Mouse (Mus musculus): ENCODE measurements around the gene Man1a. TPM values are rescaled to one million over a fixed set of nuclear protein-coding genes. Genes with fewer than 3 reads are reported as not detected.

The Man1a gene
- polyA plus RNA-seq, 1 experiment: 35.7 TPM

DNA sequence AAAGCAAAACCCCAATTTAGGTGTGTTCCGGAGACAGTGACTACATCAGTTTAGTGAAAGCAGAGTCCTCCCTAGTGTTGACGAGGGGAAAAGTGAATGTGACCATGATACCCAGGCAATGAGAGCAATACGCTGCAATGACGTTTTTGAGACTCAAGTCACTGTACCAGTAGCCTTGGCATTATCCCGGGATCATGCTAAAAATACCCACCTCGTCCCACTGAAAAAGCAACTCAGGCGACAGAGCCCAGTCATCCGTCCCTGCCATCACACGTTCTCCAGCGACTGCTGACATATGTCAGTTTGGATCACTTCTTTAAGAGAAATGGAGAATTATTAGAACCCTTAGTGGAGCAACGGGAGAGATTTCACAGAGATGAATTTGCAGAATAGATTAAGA lies 13.6 kb downstream of the Man1a start:
- Histone ChIP-seq H3K36me3 (ENCODE audit: control insufficient read depth, insufficient read depth, low read length) (peaks cover 14% of the 10 kb centered on the region), H3K4me1 (ENCODE audit: control insufficient read depth, insufficient read depth, insufficient read length) (peaks cover 13% of the 10 kb centered on the region), H3K4me3 (ENCODE audit: extremely low read depth, insufficient read depth, insufficient read length) (no peak overlapping the region), H3K27me3 (ENCODE audit: control insufficient read depth, insufficient read depth, low read length) (no peaks in the 10 kb centered on the region), H3K27ac (ENCODE audit: insufficient read depth, low read length) (no peak overlapping the region)
- WGBS: 93% methylated on average over 11 of the region's 11 CpGs
- TF ChIP-seq POLR2A (IDR thresholded peaks at IDR 0.05; ENCODE audit: low read depth, low read length) (no peak), CTCF (IDR thresholded peaks at IDR 0.05; ENCODE audit: extremely low read depth, insufficient read depth, insufficient read length, insufficient replicate concordance) (no peak)
- no peak for DNase-seq (ENCODE audit: low read depth in 1 of 2, low spot score in 2 of 2)

DNA sequence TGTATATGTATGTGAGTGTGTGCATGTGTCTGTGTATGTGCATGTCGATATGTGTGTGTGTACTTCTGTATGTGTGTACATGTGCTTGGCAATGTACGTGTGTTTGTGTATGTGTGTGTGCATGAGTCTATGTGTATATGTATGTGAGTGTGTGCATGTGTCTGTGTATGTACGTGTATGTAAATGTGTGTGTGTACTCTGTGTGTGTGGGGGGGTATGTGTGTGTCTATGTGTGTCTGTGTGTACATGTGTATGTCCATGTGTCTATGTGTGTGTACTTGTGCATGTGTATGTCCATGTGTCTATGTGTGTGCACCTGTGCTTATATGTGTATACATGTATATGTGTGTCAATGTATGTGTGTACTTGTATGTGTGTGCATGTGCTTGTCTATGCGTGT lies 15.2 kb downstream of the Man1a start:
- H3K36me3 ChIP-seq (ENCODE audit: control insufficient read depth, insufficient read depth, low read length): peaks cover 10% of the 10 kb centered on the region
- TF ChIP-seq CTCF (IDR thresholded peaks at IDR 0.05; ENCODE audit: extremely low read depth, insufficient read depth, insufficient read length, insufficient replicate concordance): no peak
- TF ChIP-seq POLR2A (IDR thresholded peaks at IDR 0.05; ENCODE audit: low read depth, low read length): no peak
- peaks cover 13% of the 10 kb centered on the region for H3K4me1 ChIP-seq (ENCODE audit: control insufficient read depth, insufficient read depth, insufficient read length)
- no peak overlapping the region for H3K27ac ChIP-seq (ENCODE audit: insufficient read depth, low read length)
- no peak for DNase-seq (ENCODE audit: low read depth in 1 of 2, low spot score in 2 of 2)
- no peak overlapping the region for H3K4me3 ChIP-seq (ENCODE audit: extremely low read depth, insufficient read depth, insufficient read length)
- 96% methylated on average over 4 of the region's 4 CpGs for WGBS
- H3K27me3 ChIP-seq (ENCODE audit: control insufficient read depth, insufficient read depth, low read length): no peaks in the 10 kb centered on the region

DNA sequence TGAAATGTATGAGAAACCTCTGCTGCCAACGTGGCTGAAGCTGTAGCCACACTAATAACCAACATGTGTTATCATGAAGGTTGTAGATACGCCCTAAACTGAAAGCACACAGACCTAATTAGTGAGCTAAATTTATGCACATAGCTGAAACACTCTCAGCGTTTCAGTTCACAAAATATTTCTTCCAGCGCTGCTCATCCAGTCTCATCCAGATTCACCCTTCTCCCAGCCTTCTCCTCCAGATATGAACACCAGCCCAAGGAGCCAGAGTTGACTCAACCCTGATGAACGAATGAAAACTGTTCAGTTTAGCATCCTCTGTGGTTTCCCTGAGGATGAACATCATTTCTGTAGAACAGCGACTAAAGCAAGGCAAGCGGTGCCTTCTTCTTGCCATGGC lies 15.8 kb downstream of the Man1a start:
- Histone ChIP-seq H3K36me3 (ENCODE audit: control insufficient read depth, insufficient read depth, low read length) (peaks cover 8% of the 10 kb centered on the region; the same call in 1 of the 2 replicates), H3K4me1 (ENCODE audit: control insufficient read depth, insufficient read depth, insufficient read length) (peaks cover 11% of the 10 kb centered on the region), H3K27me3 (ENCODE audit: control insufficient read depth, insufficient read depth, low read length) (no peaks in the 10 kb centered on the region), H3K4me3 (ENCODE audit: extremely low read depth, insufficient read depth, insufficient read length) (no peak overlapping the region), H3K27ac (ENCODE audit: insufficient read depth, low read length) (peak overlapping the region; percentile 5; the same call in 1 of the 2 replicates)
- no peak for DNase-seq (ENCODE audit: low read depth in 1 of 2, low spot score in 2 of 2)
- TF ChIP-seq POLR2A (IDR thresholded peaks at IDR 0.05; ENCODE audit: low read depth, low read length) (no peak), CTCF (IDR thresholded peaks at IDR 0.05; ENCODE audit: extremely low read depth, insufficient read depth, insufficient read length, insufficient replicate concordance) (no peak)
- WGBS: 59% methylated on average over 7 of the region's 7 CpGs

DNA sequence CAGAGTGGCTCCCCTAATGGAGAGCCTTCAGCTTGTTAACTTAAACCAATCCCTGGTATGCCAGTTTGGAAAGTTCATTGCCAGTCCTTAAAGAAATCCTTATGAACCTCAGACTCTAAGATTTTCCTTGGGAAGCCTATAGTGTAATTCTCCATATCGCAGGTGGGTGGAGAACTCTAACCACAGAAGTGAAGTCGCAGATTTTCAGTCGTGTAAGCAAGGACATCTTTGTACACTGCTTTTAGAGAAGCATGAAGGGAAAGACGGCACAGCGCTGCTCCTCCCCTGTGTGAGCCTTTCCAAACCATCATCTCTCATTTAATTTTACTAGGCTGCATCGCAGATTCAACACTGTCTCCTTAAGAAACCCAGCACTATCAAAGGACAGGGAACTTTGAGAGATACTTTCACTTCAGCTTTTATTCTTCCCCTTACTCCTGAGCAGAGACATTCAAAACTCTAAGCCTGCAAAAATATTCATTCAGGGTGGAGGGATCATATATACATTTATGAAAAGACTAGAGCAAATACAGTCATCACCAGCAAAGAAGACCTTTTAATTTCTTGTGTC lies 16.6 kb downstream of the Man1a start:
- TF ChIP-seq POLR2A (IDR thresholded peaks at IDR 0.05; ENCODE audit: low read depth, low read length) (no peak), CTCF (IDR thresholded peaks at IDR 0.05; ENCODE audit: extremely low read depth, insufficient read depth, insufficient read length, insufficient replicate concordance) (no peak)
- no peaks in the 10 kb centered on the region for H3K27me3 ChIP-seq (ENCODE audit: control insufficient read depth, insufficient read depth, low read length)
- H3K4me1 ChIP-seq (ENCODE audit: control insufficient read depth, insufficient read depth, insufficient read length): peaks cover 15% of the 10 kb centered on the region
- peak overlapping the region; percentile 45; the same call in 1 of the 2 replicates for H3K27ac ChIP-seq (ENCODE audit: insufficient read depth, low read length)
- WGBS: 40% methylated on average over 6 of the region's 6 CpGs
- DNase-seq (ENCODE audit: low read depth in 1 of 2, low spot score in 2 of 2): no peak
- peaks cover 5% of the 10 kb centered on the region; the same call in 1 of the 2 replicates for H3K36me3 ChIP-seq (ENCODE audit: control insufficient read depth, insufficient read depth, low read length)
- H3K4me3 ChIP-seq (ENCODE audit: extremely low read depth, insufficient read depth, insufficient read length): no peak overlapping the region

DNA sequence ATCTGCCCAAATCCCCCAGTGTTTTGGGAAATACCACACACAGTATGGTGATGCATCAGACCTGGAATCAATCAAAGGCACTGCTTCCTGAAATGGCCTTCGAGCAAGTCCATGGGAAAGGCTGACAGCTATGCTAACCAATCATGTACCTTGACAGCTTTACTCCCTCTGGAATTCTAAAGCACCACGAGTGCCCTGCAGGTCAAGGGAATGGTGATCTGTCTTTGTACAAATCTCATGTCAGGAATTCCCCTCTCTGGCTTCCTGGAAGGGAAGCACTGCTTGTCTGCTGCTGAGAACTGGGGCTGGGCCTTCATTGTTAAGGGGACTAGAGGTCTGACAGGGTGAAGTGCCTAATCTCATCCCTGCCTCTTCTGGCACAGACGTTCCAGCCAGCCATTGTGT lies 17.3 kb downstream of the Man1a start:
- Histone ChIP-seq H3K27me3 (ENCODE audit: control insufficient read depth, insufficient read depth, low read length) (no peaks in the 10 kb centered on the region), H3K27ac (ENCODE audit: insufficient read depth, low read length) (peak overlapping the region; percentile 34; the same call in 1 of the 2 replicates), H3K4me3 (ENCODE audit: extremely low read depth, insufficient read depth, insufficient read length) (no peak overlapping the region), H3K4me1 (ENCODE audit: control insufficient read depth, insufficient read depth, insufficient read length) (peaks cover 15% of the 10 kb centered on the region), H3K36me3 (ENCODE audit: control insufficient read depth, insufficient read depth, low read length) (peaks cover 5% of the 10 kb centered on the region; the same call in 1 of the 2 replicates)
- no peak for TF ChIP-seq CTCF (IDR thresholded peaks at IDR 0.05; ENCODE audit: extremely low read depth, insufficient read depth, insufficient read length, insufficient replicate concordance)
- WGBS: 74% methylated on average over 3 of the region's 3 CpGs
- no peak for DNase-seq (ENCODE audit: low read depth in 1 of 2, low spot score in 2 of 2)

DNA sequence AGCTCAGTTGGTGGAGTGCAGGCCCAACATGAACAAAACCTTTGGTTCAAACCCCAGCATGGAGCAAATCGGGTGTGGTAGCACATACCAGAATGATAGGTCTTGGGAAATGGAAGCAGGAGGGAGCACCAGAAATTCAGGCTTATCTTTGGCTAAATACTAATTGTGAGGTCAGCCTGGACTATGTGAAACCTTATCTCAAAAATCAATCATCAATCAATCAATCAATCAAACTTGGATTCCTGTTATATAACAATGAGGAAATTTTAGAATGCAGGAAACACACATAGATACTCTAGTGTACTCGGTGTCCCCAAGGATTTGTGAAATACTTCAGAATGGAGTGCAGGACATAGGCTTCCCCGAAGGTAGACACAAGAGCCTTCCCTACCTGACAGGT lies 17.8 kb downstream of the Man1a start:
- Histone ChIP-seq H3K27me3 (ENCODE audit: control insufficient read depth, insufficient read depth, low read length) (no peaks in the 10 kb centered on the region), H3K4me1 (ENCODE audit: control insufficient read depth, insufficient read depth, insufficient read length) (peaks cover 15% of the 10 kb centered on the region), H3K36me3 (ENCODE audit: control insufficient read depth, insufficient read depth, low read length) (peaks cover 4% of the 10 kb centered on the region; the same call in 1 of the 2 replicates), H3K27ac (ENCODE audit: insufficient read depth, low read length) (peak overlapping the region; percentile 34; the same call in 1 of the 2 replicates), H3K4me3 (ENCODE audit: extremely low read depth, insufficient read depth, insufficient read length) (no peak overlapping the region)
- no peak for TF ChIP-seq POLR2A (IDR thresholded peaks at IDR 0.05; ENCODE audit: low read depth, low read length)
- TF ChIP-seq CTCF (IDR thresholded peaks at IDR 0.05; ENCODE audit: extremely low read depth, insufficient read depth, insufficient read length, insufficient replicate concordance): no peak
- no peak for DNase-seq (ENCODE audit: low read depth in 1 of 2, low spot score in 2 of 2)
- WGBS: 92% methylated on average over 3 of the region's 3 CpGs

DNA sequence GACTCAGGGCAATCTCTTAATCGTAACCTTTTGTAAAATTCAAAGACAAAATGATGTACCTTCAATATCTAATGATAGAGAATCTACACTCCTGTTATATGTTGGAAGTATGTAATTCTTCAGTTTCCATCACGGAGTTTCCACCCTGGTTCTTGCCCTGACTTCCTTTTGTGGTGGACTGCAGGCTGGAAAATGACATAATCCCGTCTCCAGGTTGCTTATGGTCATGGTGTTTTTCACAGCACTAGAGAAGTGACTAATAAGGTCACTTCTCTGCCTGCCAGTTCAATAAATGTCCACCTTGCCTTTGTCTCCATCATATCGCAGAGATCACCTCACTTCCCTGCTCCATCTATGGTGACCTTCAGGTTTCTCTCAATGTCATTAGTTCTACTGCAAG lies 22.2 kb downstream of the Man1a start:
- 90% methylated on average over 4 of the region's 4 CpGs for whole genome bisulfite sequencing
- peaks cover 5% of the 10 kb centered on the region for H3K36me3 ChIP-seq (ENCODE audit: control insufficient read depth, insufficient read depth, low read length)
- no peak for DNase-seq (ENCODE audit: low read depth in 1 of 2, low spot score in 2 of 2)
- no peak for TF ChIP-seq POLR2A (IDR thresholded peaks at IDR 0.05; ENCODE audit: low read depth, low read length)
- no peak for TF ChIP-seq CTCF (IDR thresholded peaks at IDR 0.05; ENCODE audit: extremely low read depth, insufficient read depth, insufficient read length, insufficient replicate concordance)
- peaks cover 8% of the 10 kb centered on the region for H3K4me1 ChIP-seq (ENCODE audit: control insufficient read depth, insufficient read depth, insufficient read length)
- H3K4me3 ChIP-seq (ENCODE audit: extremely low read depth, insufficient read depth, insufficient read length): no peak overlapping the region
- no peaks in the 10 kb centered on the region for H3K27me3 ChIP-seq (ENCODE audit: control insufficient read depth, insufficient read depth, low read length)
- H3K27ac ChIP-seq (ENCODE audit: insufficient read depth, low read length): peak overlapping the region; percentile 54

All from spleen, adult 2 months (tissue).